Mouse (Mus musculus) thymus, postnatal 10 days (tissue): ENCODE measurements around the gene Kremen2.
A peak's percentile ranks its signal among the peaks of the same experiment; 100 is the strongest.

Source experiments
- DNase-seq, 2 experiments: peaks; one replicate each; pipeline ENCODE4 v3.0.0; 2021; ENCODE audit warnings: low spot score in 2 of 2

Kremen2 gene

GRCm38 (mm10) chr17:23737493-23738445 lies 7.9 kb downstream of the Kremen2 start:
- DNase-seq = no peak

GRCm38 (mm10) chr17:23734341-23734740 lies 11.3 kb downstream of the Kremen2 start:
- DNase-seq = no peak

- DNase-seq = no peak
Observed at GRCm38 (mm10) chr17:23730441-23730840, 15.2 kb downstream of the Kremen2 start.

- peak; percentile 29 to 36 for DNase-seq
Observed at GRCm38 (mm10) chr17:23726758-23727142, 18.9 kb downstream of the Kremen2 start.

GRCm38 (mm10) chr17:23725999-23726757 lies 19.5 kb downstream of the Kremen2 start, which contains the start of gene Pkmyt1:
Gene Pkmyt1, plus strand, starts transcription at chr17:23726336.
- peak; percentile 92 to 96 for DNase-seq

- no peak for DNase-seq
Observed at GRCm38 (mm10) chr17:23725477-23725876, 20.2 kb downstream of the Kremen2 start.

GRCm38 (mm10) chr17:23722376-23723125 lies 23.1 kb downstream of the Kremen2 start, which contains the start of gene 1520401A03Rik:
Gene 1520401A03Rik, minus strand, starts transcription at chr17:23722783.
- no peak for DNase-seq

GRCm38 (mm10) chr17:23721886-23722285 lies 23.7 kb downstream of the Kremen2 start:
- DNase-seq = no peak

GRCm38 (mm10) chr17:23719455-23719854 lies 26.2 kb downstream of the Kremen2 start:
- no peak for DNase-seq

- DNase-seq = no peak
Observed at GRCm38 (mm10) chr17:23717003-23717402, 28.6 kb downstream of the Kremen2 start.

- peak; percentile 20 to 73 for DNase-seq
Observed at GRCm38 (mm10) chr17:23706212-23706611, 39.4 kb downstream of the Kremen2 start.

GRCm38 (mm10) chr17:23705525-23706104 lies 40.0 kb downstream of the Kremen2 start:
- DNase-seq = no peak

- DNase-seq = no peak
Observed at GRCm38 (mm10) chr17:23704741-23705140, 40.9 kb downstream of the Kremen2 start.

GRCm38 (mm10) chr17:23703301-23703700 lies 42.3 kb downstream of the Kremen2 start:
- DNase-seq = no peak

GRCm38 (mm10) chr17:23700079-23700478 lies 45.6 kb downstream of the Kremen2 start:
- peak; percentile 64 to 78 for DNase-seq

GRCm38 (mm10) chr17:23699131-23700077 lies 46.2 kb downstream of the Kremen2 start:
- no peak for DNase-seq

GRCm38 (mm10) chr17:23695801-23696200 lies 49.8 kb downstream of the Kremen2 start:
- no peak for DNase-seq

- no peak for DNase-seq
Observed at GRCm38 (mm10) chr17:23694491-23694890, 51.1 kb downstream of the Kremen2 start.
